Mouse (Mus musculus) lung, adult 18-20 months (tissue): ENCODE measurements around the gene Prrg2.
A peak's percentile ranks its signal among the peaks of the same experiment; 100 is the strongest.

ENCODE experiments used
- DNase-seq, 2 experiments: peaks; one replicate each; pipeline ENCODE4 v3.0.0; 2022; ENCODE audit warnings: mixed read lengths in 2 of 2

Prrg2 gene

GRCm38 (mm10) chr7:45090251-45090977, 27.9 kb upstream of the Prrg2 start:
- no peak for DNase-seq

DNA sequence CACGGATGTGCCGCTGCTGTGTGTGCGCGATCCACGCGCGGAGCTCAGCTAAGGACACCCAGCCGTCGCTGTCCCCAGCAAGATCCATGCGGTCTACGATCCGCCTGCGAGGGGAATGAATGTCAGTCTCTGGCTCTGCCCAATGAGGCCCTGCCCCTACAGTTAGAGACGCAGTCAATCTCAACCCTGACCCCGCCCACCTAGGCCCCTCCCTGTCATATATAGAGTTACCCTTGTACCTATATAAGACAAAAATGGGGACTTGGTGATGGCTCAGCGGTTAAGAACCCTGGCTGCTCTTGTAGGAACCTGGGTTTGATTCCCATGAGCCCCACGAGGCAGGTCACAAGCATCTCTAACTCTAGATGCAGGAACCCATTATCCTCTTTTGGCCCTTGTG, 26.1 kb upstream of the Prrg2 start:
- DNase-seq, result no peak

- DNase-seq, result no peak
These were observed 23.6 kb upstream of the Prrg2 start for GRCm38 (mm10) chr7:45086084-45086483.

GRCm38 (mm10) chr7:45083300-45083890, 20.9 kb upstream of the Prrg2 start:
- no peak for DNase-seq

- peak; percentile 70 to 72 for DNase-seq
These were observed 20.2 kb upstream of the Prrg2 start for GRCm38 (mm10) chr7:45082401-45083299.

GRCm38 (mm10) chr7:45081016-45081415, 18.5 kb upstream of the Prrg2 start:
- no peak for DNase-seq

- peak; percentile 88 to 91 for DNase-seq
These were observed 17.4 kb upstream of the Prrg2 start for GRCm38 (mm10) chr7:45079856-45080255.

GRCm38 (mm10) chr7:45078513-45078912, 16.0 kb upstream of the Prrg2 start:
- peak; percentile 67 to 76 for DNase-seq

DNA sequence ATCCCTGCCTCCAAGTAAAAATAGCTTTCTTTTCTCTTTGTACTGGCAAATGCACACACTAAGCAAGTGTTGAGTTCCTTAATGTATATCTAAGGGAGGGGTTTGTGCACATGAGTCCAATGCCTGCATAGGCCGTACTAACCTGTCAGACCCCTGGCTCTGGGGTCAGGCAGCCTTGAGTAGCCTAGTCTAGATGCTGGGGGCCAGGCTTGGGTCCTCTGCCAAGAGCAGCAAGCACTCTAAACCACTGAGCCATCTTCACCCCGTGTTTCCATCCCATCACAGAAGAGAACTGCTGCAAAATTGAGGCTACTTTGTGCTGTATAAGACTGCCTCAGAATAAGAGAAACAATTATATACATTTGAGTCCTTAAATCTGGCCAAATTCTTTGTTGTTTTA, 15.4 kb upstream of the Prrg2 start:
- DNase-seq, result no peak

DNA sequence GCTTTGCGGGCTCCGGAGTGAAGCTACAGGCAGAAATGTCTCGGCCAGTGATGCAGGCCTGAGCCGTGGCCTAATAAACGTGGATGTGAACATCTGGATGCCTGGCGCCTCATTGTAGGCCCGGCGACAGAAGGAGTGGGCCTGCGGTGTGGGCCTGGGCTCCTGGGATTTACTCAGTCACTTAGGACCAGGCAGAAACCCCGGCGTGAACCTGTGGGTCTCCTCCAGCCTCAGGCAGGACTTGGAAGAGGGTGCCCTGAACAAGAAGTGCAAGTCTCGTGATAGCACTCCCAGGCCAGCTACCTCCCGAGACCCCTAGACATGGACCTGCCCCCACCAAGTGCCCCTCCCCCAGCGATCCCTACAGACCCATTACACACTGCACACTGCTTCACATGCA, 14.8 kb upstream of the Prrg2 start:
- no peak for DNase-seq

- no peak for DNase-seq
These were observed 14.0 kb upstream of the Prrg2 start for GRCm38 (mm10) chr7:45076501-45076900.

GRCm38 (mm10) chr7:45075405-45075804, 12.9 kb upstream of the Prrg2 start:
- DNase-seq, result no peak

GRCm38 (mm10) chr7:45073949-45074348, 11.5 kb upstream of the Prrg2 start:
- DNase-seq, result no peak

GRCm38 (mm10) chr7:45073171-45073707, 10.8 kb upstream of the Prrg2 start:
- DNase-seq, result no peak

DNA sequence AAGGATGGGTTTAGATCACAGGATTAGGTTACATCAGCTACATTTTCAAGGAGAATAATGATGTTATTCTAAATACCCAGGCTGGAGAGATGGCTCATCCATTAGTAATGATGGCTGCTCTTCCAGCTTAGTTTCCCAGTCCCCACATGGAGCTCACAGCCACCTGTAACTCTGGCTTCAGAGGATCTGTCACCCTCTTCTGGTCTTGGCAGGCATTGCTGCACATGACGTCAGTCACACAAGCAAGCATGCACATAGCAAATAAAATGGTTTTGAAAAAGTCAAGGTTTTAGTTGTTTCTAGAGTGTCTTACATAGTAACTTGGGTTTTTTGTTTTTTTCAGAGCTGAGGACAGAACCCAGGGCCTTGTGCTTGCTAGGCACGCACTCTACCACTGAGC, 9.8 kb upstream of the Prrg2 start:
- DNase-seq, result no peak

DNA sequence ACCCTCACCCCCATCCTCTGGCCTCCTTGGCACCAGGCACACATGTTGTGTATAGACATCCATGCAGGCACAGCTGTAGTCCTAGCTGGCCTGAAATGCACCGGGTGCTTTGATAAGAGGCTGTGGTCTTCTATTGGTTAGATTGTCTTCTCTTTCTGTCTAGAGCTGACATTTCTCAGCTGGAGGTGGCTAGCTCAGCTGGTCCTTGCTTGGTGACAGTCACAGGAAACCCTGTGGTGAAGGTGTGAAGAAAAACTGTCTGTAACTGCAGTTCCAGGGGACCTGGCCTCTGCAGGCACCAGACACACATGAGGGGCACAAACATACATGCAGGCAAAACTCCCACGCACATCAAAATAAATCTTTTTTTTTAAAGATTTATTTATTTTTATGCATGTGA, 7.2 kb upstream of the Prrg2 start:
- no peak for DNase-seq

- DNase-seq, result peak; percentile 55 to 65
These were observed 5.5 kb upstream of the Prrg2 start for GRCm38 (mm10) chr7:45068000-45068318.

- no peak for DNase-seq
These were observed 4.9 kb upstream of the Prrg2 start for GRCm38 (mm10) chr7:45067190-45067999.

- peak; percentile 75 to 84 for DNase-seq
These were observed 873 bp downstream of the Prrg2 start for GRCm38 (mm10) chr7:45061532-45062075.

DNA sequence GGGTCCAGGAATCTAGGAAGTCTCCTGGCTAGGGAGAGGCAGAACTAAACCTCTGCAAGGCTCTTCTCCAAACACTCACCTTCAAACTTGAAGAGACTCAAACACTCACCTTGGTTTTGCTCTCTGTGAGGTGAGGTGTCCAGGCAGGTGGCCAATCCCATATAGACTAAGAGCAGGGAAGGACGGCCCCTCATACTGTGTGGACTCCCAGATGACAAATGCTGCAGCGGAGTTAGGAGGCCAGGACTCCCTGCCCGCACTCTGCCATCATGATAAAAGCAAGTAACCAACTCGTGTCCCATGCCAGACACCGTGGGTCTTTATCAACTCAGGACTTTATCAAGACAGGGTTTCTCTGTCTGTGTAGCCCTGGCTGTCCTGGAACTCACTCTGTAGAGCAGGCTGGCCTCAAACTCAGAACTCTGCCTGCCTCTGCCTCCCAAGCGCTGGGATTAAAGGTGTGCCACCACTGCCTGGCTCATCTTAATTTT, 1.8 kb downstream of the Prrg2 start:
- no peak for DNase-seq

GRCm38 (mm10) chr7:45058607-45059571, 3.6 kb downstream of the Prrg2 start:
- DNase-seq, result no peak
